Mouse (Mus musculus) lung, postnatal 36 days (tissue): ENCODE results near the gene Gm21783.
"Not testable (repeated sequence)": the region's sequence is repeated elsewhere in the genome, so short reads cannot be mapped to it uniquely, and the experiment has no call there.

Experiments used
- DNase-seq: peaks from one replicate; pipeline ENCODE4 v3.0.0; 2022; ENCODE audit warnings: mixed read lengths

Gm21783 gene

DNA sequence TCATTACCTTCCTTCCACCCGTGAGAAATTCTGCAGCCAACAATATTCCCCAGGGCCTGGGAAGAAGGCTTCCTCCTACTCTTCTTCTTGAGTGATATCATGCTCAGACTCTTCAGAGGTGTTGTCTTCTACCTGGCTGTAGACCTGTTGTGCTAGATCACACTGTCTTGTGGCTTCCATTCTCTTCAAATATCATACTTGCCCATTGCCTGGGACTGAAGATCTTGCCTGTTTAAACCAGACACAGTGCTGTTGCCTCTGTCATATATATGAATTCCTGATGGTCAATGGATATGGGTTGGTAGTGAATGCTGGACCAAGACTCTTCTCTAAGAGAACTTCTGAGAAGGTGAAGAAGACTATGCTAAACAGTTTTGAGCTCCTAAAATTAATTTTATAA, at the start of gene Gm21783:
Gm21783 (minus strand) TSS at position 101 of the 400 bp plus-strand sequence.
- DNase-seq, result not testable (repeated sequence)
